Mouse (Mus musculus) megakaryocyte, embryonic 14.5 days (primary cell): ENCODE measurements around the gene Zfp442. TPM values are rescaled to one million over a fixed set of nuclear protein-coding genes. Genes with fewer than 3 reads are reported as not detected.
"Not testable (repeated sequence)": the region's sequence is repeated elsewhere in the genome, so short reads cannot be mapped to it uniquely, and the experiment has no call there.

ENCODE experiments used
- H3K27me3 ChIP-seq: replicated peaks from 2 replicates; pipeline ENCODE3; 2012; ENCODE audit warnings: inconsistent platforms
- H3K36me3 ChIP-seq: replicated peaks from 2 replicates; pipeline ENCODE3; 2012; ENCODE audit warnings: low read length, inconsistent platforms, mixed read lengths
- H3K4me1 ChIP-seq: 2 replicates; pipeline ENCODE4 v1.6.1; 2012; ENCODE audit warnings: inconsistent platforms
- H3K4me3 ChIP-seq: replicated peaks from 2 replicates; pipeline ENCODE3; 2012; ENCODE audit warnings: moderate library complexity, mild to moderate bottlenecking, inconsistent platforms
- H3K9me3 ChIP-seq: 2 replicates; pipeline ENCODE4 v1.6.1; 2012; ENCODE audit warnings: inconsistent platforms
- FLI1 ChIP-seq: IDR thresholded peaks from 2 replicates; pipeline ENCODE4 v1.6.1; 2012; ENCODE audit warnings: low read length, inconsistent platforms, mixed read lengths
- GATA1 ChIP-seq: IDR thresholded peaks from 3 replicates; pipeline ENCODE4 v1.6.1; 2012; ENCODE audit warnings: mixed read lengths, low read length, inconsistent platforms, borderline replicate concordance
- polyA plus RNA-seq: library from polyadenylated mRNA; stranded (reverse); fragments of >175 nt; gene quantifications from 2 replicates; pipeline ENCODE4 v1.2.3, GENCODE M21; 2012; ENCODE audit warnings: low replicate concordance; ENCODE audit not compliant: insufficient read depth

Gene Zfp442
- 0.09 TPM in 1 of 2 replicates, not detected in the other for polyA plus RNA-seq

- H3K27me3 ChIP-seq, H3K9me3 ChIP-seq, H3K4me1 ChIP-seq, H3K36me3 ChIP-seq: not testable (repeated sequence)
- H3K4me3 ChIP-seq: peak within 1 kb of the TSS; percentile 89
These were observed at the start of gene Zfp442 for GRCm38 (mm10) chr2:150451180-150451919. TSS of gene Zfp442 (minus strand) at chr2:150451486.

- H3K9me3 ChIP-seq, H3K36me3 ChIP-seq, H3K27me3 ChIP-seq, H3K4me1 ChIP-seq: not testable (repeated sequence)
- peak overlapping the region; percentile 10 for H3K4me3 ChIP-seq
These were observed 49.1 kb upstream of the Zfp442 start for GRCm38 (mm10) chr2:150500124-150500973.

DNA sequence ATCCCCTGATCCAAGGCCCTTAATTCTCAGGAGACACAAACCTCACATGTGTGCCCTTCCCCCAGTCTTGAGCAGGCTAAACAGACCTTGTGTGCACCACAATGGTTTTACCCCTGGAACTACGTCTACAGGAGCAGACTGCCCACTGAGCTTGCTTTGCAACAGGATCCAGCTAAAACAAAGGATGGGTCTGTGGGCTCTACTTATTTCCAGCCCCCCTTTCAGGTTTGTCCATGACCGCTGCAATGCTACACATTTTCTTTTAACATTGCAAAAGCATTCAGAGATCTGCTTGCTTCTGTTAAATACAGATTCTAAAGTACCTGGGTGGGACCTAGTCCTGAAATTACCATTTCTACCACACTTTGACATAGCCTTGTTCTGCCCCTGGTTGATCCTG, 41.7 kb upstream of the Zfp442 start:
- no peak for TF ChIP-seq FLI1
- no peak for TF ChIP-seq GATA1
- Histone ChIP-seq H3K4me3 (no peak overlapping the region), H3K4me1 (no peaks in the 10 kb centered on the region), H3K27me3 (no peaks in the 10 kb centered on the region), H3K9me3 (peaks cover 8% of the 10 kb centered on the region; the same call in 1 of the 2 replicates), H3K36me3 (no peaks in the 10 kb centered on the region)

DNA sequence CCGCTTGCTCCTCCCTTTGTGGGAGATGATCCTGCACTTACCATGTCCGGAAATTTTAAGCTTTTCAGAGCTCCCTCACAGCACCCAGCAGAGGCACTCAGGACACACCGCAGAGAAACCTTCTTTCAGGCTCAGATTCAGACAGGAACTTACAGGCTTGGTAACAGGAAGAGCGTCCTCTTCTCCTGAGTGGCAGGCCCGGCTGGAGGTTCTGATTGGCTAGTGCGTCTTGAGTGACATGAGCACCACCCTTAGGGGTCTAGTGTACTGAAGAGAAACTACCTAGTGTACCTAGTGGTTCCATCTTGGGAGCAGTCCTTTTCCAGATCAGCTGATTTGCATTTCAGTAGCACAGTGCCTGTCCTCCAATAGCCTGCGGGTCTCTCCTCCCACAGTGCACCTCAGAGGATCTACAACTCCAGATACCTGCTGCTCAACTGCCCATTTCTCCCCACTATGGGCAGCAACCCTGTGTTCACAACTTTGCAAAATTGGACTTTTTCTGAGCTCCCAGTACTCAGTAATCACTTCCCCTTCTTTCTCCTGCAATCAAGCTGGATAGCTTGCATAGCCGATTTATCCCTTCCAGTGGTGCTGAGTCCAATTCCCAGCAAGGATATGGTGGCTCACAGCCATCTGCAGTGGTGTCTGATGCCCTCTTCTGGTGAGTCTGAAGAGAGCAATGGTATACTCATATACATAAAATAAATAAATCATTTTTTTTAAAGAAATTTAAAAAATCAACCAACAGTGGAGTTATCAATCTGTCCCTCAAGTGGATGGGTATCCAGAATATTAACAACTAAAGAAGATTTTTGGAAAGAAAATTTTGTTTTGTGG, 33.9 kb upstream of the Zfp442 start, which contains the start of gene Zfp345:
Gene Zfp345, minus strand, starts transcription at position 153 of the 840 bp plus-strand sequence.
- H3K9me3 ChIP-seq, H3K36me3 ChIP-seq, H3K27me3 ChIP-seq, H3K4me1 ChIP-seq: not testable (repeated sequence)
- peak within 1 kb of the TSS; percentile 56 for H3K4me3 ChIP-seq

DNA sequence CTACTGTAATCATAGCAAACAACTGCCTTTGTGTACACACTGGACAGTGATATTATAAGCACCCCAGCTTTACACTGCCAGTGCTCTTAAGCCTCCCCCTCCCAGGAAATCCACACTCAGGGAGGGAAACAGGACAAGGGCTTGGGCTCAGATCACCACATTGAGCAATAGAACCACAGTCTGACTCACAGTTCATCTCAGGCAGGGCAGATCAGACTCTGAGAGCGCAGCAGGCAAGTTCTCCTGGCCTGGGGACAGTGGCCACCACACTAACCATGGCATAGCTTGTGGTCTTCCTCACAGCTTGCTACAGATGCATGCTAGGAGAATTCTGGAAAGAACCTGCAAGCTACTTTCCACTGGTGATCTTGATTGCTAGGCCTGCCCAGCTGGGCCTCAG, 12.2 kb downstream of the Zfp442 start:
- not testable (repeated sequence) for H3K4me3 ChIP-seq, H3K4me1 ChIP-seq, H3K27me3 ChIP-seq, H3K9me3 ChIP-seq, H3K36me3 ChIP-seq

GRCm38 (mm10) chr2:150412146-150412545, 39.1 kb downstream of the Zfp442 start:
- H3K4me1 ChIP-seq, H3K27me3 ChIP-seq, H3K36me3 ChIP-seq: not testable (repeated sequence)

GRCm38 (mm10) chr2:150390198-150390597, 61.1 kb downstream of the Zfp442 start:
- H3K4me1 ChIP-seq: no peaks in the 10 kb centered on the region
- H3K9me3 ChIP-seq: peaks cover 15% of the 10 kb centered on the region; the same call in 1 of the 2 replicates
- H3K36me3 ChIP-seq: no peaks in the 10 kb centered on the region
- no peak for TF ChIP-seq FLI1
- TF ChIP-seq GATA1: no peak
- no peaks in the 10 kb centered on the region for H3K27me3 ChIP-seq
- H3K4me3 ChIP-seq: no peak overlapping the region

More at GRCm38 (mm10) chr2:150412146-150412545, 39.1 kb downstream of the Zfp442 start:
- not testable (repeated sequence) for H3K4me3 ChIP-seq
- peaks cover 14% of the 10 kb centered on the region for H3K9me3 ChIP-seq

- not testable (repeated sequence) for H3K4me3 ChIP-seq, H3K27me3 ChIP-seq, H3K36me3 ChIP-seq, H3K4me1 ChIP-seq
- peaks cover 16% of the 10 kb centered on the region for H3K9me3 ChIP-seq
These were observed 65.7 kb downstream of the Zfp442 start for GRCm38 (mm10) chr2:150385553-150386106.

- H3K4me1 ChIP-seq: peaks cover 7% of the 10 kb centered on the region
- H3K27me3 ChIP-seq: no peaks in the 10 kb centered on the region
- H3K9me3 ChIP-seq: no peaks in the 10 kb centered on the region
- TF ChIP-seq FLI1 (no peak), GATA1 (no peak)
- peak overlapping the region; percentile 91 for H3K4me3 ChIP-seq
- no peaks in the 10 kb centered on the region for H3K36me3 ChIP-seq
These were observed 88.4 kb downstream of the Zfp442 start for GRCm38 (mm10) chr2:150362878-150363229.

GRCm38 (mm10) chr2:150362113-150362877, 89.0 kb downstream of the Zfp442 start, which contains the start of gene 3300002I08Rik:
TSS of gene 3300002I08Rik (minus strand) at chr2:150362765.
- H3K27me3 ChIP-seq, H3K4me1 ChIP-seq, H3K9me3 ChIP-seq, H3K36me3 ChIP-seq: not testable (repeated sequence)
- H3K4me3 ChIP-seq: peak within 1 kb of the TSS; percentile 91

Other genes with a start within 250 kb of the Zfp442 start
- not detected in 2 replicates for gene Zfp937, start 233.4 kb downstream of the Zfp442 start, polyA plus RNA-seq
- not detected in 2 replicates for gene Gm21994, start 195.9 kb downstream of the Zfp442 start, polyA plus RNA-seq
- not detected in 2 replicates for gene Gm14124, start 194.0 kb downstream of the Zfp442 start, polyA plus RNA-seq
- gene Gm10130, start 127.8 kb downstream of the Zfp442 start, polyA plus RNA-seq: not detected in 2 replicates
- gene 3300002I08Rik, start 88.7 kb downstream of the Zfp442 start, polyA plus RNA-seq: not detected in 2 replicates
- not detected in 2 replicates for gene Zfp345, start 33.6 kb upstream of the Zfp442 start, polyA plus RNA-seq
- 4.4 and 13.6 TPM in 2 replicates for gene Cst7, start 118.9 kb upstream of the Zfp442 start, polyA plus RNA-seq
- gene Apmap, start 157.1 kb upstream of the Zfp442 start, polyA plus RNA-seq: 29.0 and 66.7 TPM in 2 replicates
- gene Acss1, start 217.0 kb upstream of the Zfp442 start, polyA plus RNA-seq: 2.8 and 13.4 TPM in 2 replicates
- not detected in 2 replicates for gene Vsx1, start 237.9 kb upstream of the Zfp442 start, polyA plus RNA-seq